Mouse (Mus musculus) spleen, adult 2 months (tissue): ENCODE results near the gene Krt73. TPM values are rescaled to one million over a fixed set of nuclear protein-coding genes. Genes with fewer than 3 reads are reported as not detected.

Experiments used
- DNase-seq, 2 experiments: peaks; one replicate each; pipeline versions ENCODE4 v3.0.0 to v3.0.0-alpha.2; 2012 to 2021; ENCODE audit warnings: low spot score in 2 of 2, low read depth in 1 of 2
- H3K27ac ChIP-seq: fragments of 200-500 bp; 2 replicates; pipeline ENCODE4 v1.5.1; 2012; ENCODE audit warnings: low read length, inconsistent platforms; ENCODE audit not compliant: insufficient read depth
- H3K27me3 ChIP-seq: fragments of 200-500 bp; 2 replicates; pipeline ENCODE4 v1.6.1; 2012; ENCODE audit warnings: mild to moderate bottlenecking, moderate library complexity, low read length, inconsistent platforms; ENCODE audit not compliant: control insufficient read depth, insufficient read depth
- H3K36me3 ChIP-seq: fragments of 200-500 bp; 2 replicates; pipeline ENCODE4 v1.6.1; 2012; ENCODE audit warnings: mild to moderate bottlenecking, low read length, inconsistent platforms; ENCODE audit not compliant: control insufficient read depth, insufficient read depth
- H3K4me1 ChIP-seq: fragments of 200-500 bp; 2 replicates; pipeline ENCODE4 v1.6.1; 2011; ENCODE audit warnings: inconsistent platforms; ENCODE audit not compliant: control insufficient read depth, insufficient read depth, insufficient read length
- H3K4me3 ChIP-seq: fragments of 200-500 bp; 2 replicates; pipeline ENCODE4 v1.5.1; 2011; ENCODE audit warnings: mild to moderate bottlenecking, inconsistent platforms; ENCODE audit not compliant: insufficient read depth, insufficient read length; ENCODE audit errors: extremely low read depth
- CTCF ChIP-seq: fragments of 200-500 bp; IDR thresholded peaks from 2 replicates; pipeline ENCODE4 v1.5.1; 2011; ENCODE audit warnings: mild to moderate bottlenecking, inconsistent platforms; ENCODE audit not compliant: insufficient read depth, insufficient read length, insufficient replicate concordance; ENCODE audit errors: extremely low read depth
- POLR2A ChIP-seq: fragments of 200-500 bp; IDR thresholded peaks from 2 replicates; pipeline ENCODE4 v1.6.1; 2011; ENCODE audit warnings: low read depth, low read length, inconsistent platforms
- WGBS: fragments of 180-500 bp; shearing (Covaris S2); methylation state at CpG from one replicate; pipeline ENCODE4 v1.1.7; 2018; 5-methylcytosine and 5-hydroxymethylcytosine counted together
- polyA plus RNA-seq: library from polyadenylated mRNA; depleted of rRNA; stranded (reverse); fragments of >200 nt; gene quantifications from 2 replicates; pipeline ENCODE4 v1.2.3, GENCODE M21; 2012; rRNA removed

The Krt73 gene
- polyA plus RNA-seq, 1 experiment = not detected

- H3K27ac ChIP-seq = no peak overlapping the region
- no peaks in the 10 kb centered on the region for H3K36me3 ChIP-seq
- WGBS = 64% methylated on average over 5 of the region's 5 CpGs
- no peaks in the 10 kb centered on the region for H3K4me1 ChIP-seq
- TF ChIP-seq POLR2A (no peak), CTCF (no peak)
- no peak overlapping the region for H3K4me3 ChIP-seq
- DNase-seq = no peak
- H3K27me3 ChIP-seq = no peaks in the 10 kb centered on the region
Measured at GRCm38 (mm10) chr15:101772080-101772710, 30.0 kb downstream of the Krt73 start.

DNA sequence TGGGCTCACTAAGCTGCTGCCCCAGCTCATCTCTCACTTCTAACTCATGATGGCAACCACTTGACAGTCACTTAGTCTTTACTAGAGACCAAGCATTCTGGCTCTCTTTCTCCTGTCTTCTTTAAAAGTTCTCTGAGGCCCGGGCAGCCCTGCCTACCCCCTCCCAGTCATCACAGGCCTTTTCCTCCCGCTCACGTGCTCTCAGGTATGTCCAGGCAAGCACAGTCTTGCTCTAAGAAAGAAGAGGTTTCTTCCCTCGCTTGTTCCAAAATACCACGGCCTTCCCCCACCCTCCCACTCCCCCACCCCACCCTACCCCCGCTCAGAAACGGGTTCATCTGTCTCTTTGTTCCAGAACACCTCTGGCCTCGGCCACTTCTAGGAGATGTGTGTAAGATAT lies 31.9 kb downstream of the Krt73 start:
- 55% methylated on average over 8 of the region's 8 CpGs for WGBS
- H3K4me3 ChIP-seq = no peak overlapping the region
- no peaks in the 10 kb centered on the region for H3K4me1 ChIP-seq
- TF ChIP-seq POLR2A (no peak), CTCF (no peak)
- no peak overlapping the region for H3K27ac ChIP-seq
- DNase-seq = no peak
- H3K27me3 ChIP-seq = no peaks in the 10 kb centered on the region
- no peaks in the 10 kb centered on the region for H3K36me3 ChIP-seq

Other genes with a start within 250 kb of the Krt73 start
- gene Krt90, start 239.4 kb downstream of the Krt73 start, polyA plus RNA-seq = not detected in 2 replicates
- not detected in 2 replicates for gene Krt75, start 228.4 kb downstream of the Krt73 start, polyA plus RNA-seq
- gene Gm5414, start 174.2 kb downstream of the Krt73 start, polyA plus RNA-seq = not detected in 2 replicates
- gene Gm5478, start 155.0 kb downstream of the Krt73 start, polyA plus RNA-seq = not detected in 2 replicates
- not detected in 2 replicates for gene Krt6b, start 122.1 kb downstream of the Krt73 start, polyA plus RNA-seq
- not detected in 2 replicates for gene Krt6a, start 108.0 kb downstream of the Krt73 start, polyA plus RNA-seq
- not detected in 2 replicates for gene Krt5, start 89.4 kb downstream of the Krt73 start, polyA plus RNA-seq
- not detected in 2 replicates for gene Krt71, start 59.2 kb downstream of the Krt73 start, polyA plus RNA-seq
- gene Krt72, start 15.9 kb downstream of the Krt73 start, polyA plus RNA-seq = not detected in 2 replicates
- gene Krt2, start 15.8 kb upstream of the Krt73 start, polyA plus RNA-seq = not detected in 2 replicates
- 0.05 and 0.22 TPM in 2 replicates for gene Krt1, start 48.4 kb upstream of the Krt73 start, polyA plus RNA-seq
- gene Krt77, start 67.4 kb upstream of the Krt73 start, polyA plus RNA-seq = not detected in 2 replicates
- gene Krt76, start 90.6 kb upstream of the Krt73 start, polyA plus RNA-seq = 0.07 TPM in 1 of 2 replicates, not detected in the other
- 0.05 TPM in 1 of 2 replicates, not detected in the other for gene Krt4, start 122.4 kb upstream of the Krt73 start, polyA plus RNA-seq
- gene Krt79, start 138.0 kb upstream of the Krt73 start, polyA plus RNA-seq = not detected in 2 replicates
- gene Krt78, start 151.9 kb upstream of the Krt73 start, polyA plus RNA-seq = not detected in 2 replicates
- gene Krt8, start 202.1 kb upstream of the Krt73 start, polyA plus RNA-seq = 2.2 and 3.0 TPM in 2 replicates
- gene Krt18, start 225.8 kb upstream of the Krt73 start, polyA plus RNA-seq = 2.1 and 2.2 TPM in 2 replicates